Mouse (Mus musculus): Measurements from ENCODE around the gene Pacrg.
A peak's percentile ranks its signal among the peaks of the same experiment; 100 is the strongest.

The Pacrg gene

GRCm38 (mm10) chr17:10456409-10456808, 383.7 kb downstream of the Pacrg start:
- no peak for DNase-seq (ENCODE audit: low read depth, low spot score)

GRCm38 (mm10) chr17:10455961-10456360, 384.1 kb downstream of the Pacrg start:
- no peak for DNase-seq (ENCODE audit: low read depth, low spot score)

- DNase-seq (ENCODE audit: low read depth, low spot score) = no peak
Observed at GRCm38 (mm10) chr17:10454406-10454805, 385.7 kb downstream of the Pacrg start.

- no peak for DNase-seq (ENCODE audit: low read depth, low spot score)
Observed at GRCm38 (mm10) chr17:10452801-10453200, 387.3 kb downstream of the Pacrg start.

GRCm38 (mm10) chr17:10451306-10452077, 388.6 kb downstream of the Pacrg start:
- no peak for DNase-seq (ENCODE audit: low read depth, low spot score)

GRCm38 (mm10) chr17:10449800-10450299, 390.3 kb downstream of the Pacrg start:
- peak; percentile 50 for DNase-seq (ENCODE audit: low read depth, low spot score)

- no peak for DNase-seq (ENCODE audit: low read depth, low spot score)
Observed at GRCm38 (mm10) chr17:10448417-10448816, 391.7 kb downstream of the Pacrg start.

GRCm38 (mm10) chr17:10441501-10442111, 398.5 kb downstream of the Pacrg start:
- peak; percentile 94 for DNase-seq (ENCODE audit: low read depth, low spot score)

- DNase-seq (ENCODE audit: low read depth, low spot score) = no peak
Observed at GRCm38 (mm10) chr17:10440961-10441360, 399.1 kb downstream of the Pacrg start.

- DNase-seq (ENCODE audit: low read depth, low spot score) = peak; percentile 28
Observed at GRCm38 (mm10) chr17:10439815-10440214, 400.3 kb downstream of the Pacrg start.

- peak; percentile 56 for DNase-seq (ENCODE audit: low read depth, low spot score)
Observed at GRCm38 (mm10) chr17:10434867-10435266, 405.2 kb downstream of the Pacrg start.

- peak; percentile 96 for DNase-seq (ENCODE audit: low read depth, low spot score)
Observed at GRCm38 (mm10) chr17:10432525-10433180, 407.5 kb downstream of the Pacrg start.

GRCm38 (mm10) chr17:10431849-10432524, 408.1 kb downstream of the Pacrg start:
- DNase-seq (ENCODE audit: low read depth, low spot score) = peak; percentile 87

GRCm38 (mm10) chr17:10430831-10431230, 409.3 kb downstream of the Pacrg start:
- no peak for DNase-seq (ENCODE audit: low read depth, low spot score)

- no peak for DNase-seq (ENCODE audit: low read depth, low spot score)
Observed at GRCm38 (mm10) chr17:10429406-10429805, 410.7 kb downstream of the Pacrg start.

GRCm38 (mm10) chr17:10425311-10425710, 414.8 kb downstream of the Pacrg start:
- DNase-seq (ENCODE audit: low read depth, low spot score) = no peak

- DNase-seq (ENCODE audit: low read depth, low spot score) = no peak
Observed at GRCm38 (mm10) chr17:10417558-10418253, 422.4 kb downstream of the Pacrg start.

- no peak for DNase-seq (ENCODE audit: low read depth, low spot score)
Observed at GRCm38 (mm10) chr17:10416995-10417394, 423.1 kb downstream of the Pacrg start.

GRCm38 (mm10) chr17:10416101-10416500, 424.0 kb downstream of the Pacrg start:
- no peak for DNase-seq (ENCODE audit: low read depth, low spot score)

- DNase-seq (ENCODE audit: low read depth, low spot score) = no peak
Observed at GRCm38 (mm10) chr17:10414383-10414782, 425.7 kb downstream of the Pacrg start.

- no peak for DNase-seq (ENCODE audit: low read depth, low spot score)
Observed at GRCm38 (mm10) chr17:10413870-10414269, 426.2 kb downstream of the Pacrg start.

Data from ES-CJ7 (cell line).